Mouse (Mus musculus): ENCODE measurements around the gene Syne1. TPM values are rescaled to one million over a fixed set of nuclear protein-coding genes. Genes with fewer than 3 reads are reported as not detected.

Gene Syne1
- total RNA-seq, 2 experiments from 2014 or later, result 17.7 to 24.4 TPM

- DNase-seq, result no peak
Measured at GRCm38 (mm10) chr10:5437766-5438165, 113.5 kb downstream of the Syne1 start.

GRCm38 (mm10) chr10:5423984-5424383, 127.3 kb downstream of the Syne1 start:
- no peak for DNase-seq

- no peak for DNase-seq
Measured at GRCm38 (mm10) chr10:5415730-5416129, 135.6 kb downstream of the Syne1 start.

GRCm38 (mm10) chr10:5384131-5384776, 167.0 kb downstream of the Syne1 start:
- no peak for DNase-seq

GRCm38 (mm10) chr10:5381536-5381935, 169.7 kb downstream of the Syne1 start:
- no peak for DNase-seq

GRCm38 (mm10) chr10:5378969-5379368, 172.3 kb downstream of the Syne1 start:
- no peak for DNase-seq

GRCm38 (mm10) chr10:5369599-5369998, 181.7 kb downstream of the Syne1 start:
- DNase-seq, result no peak

GRCm38 (mm10) chr10:5368266-5368665, 183.0 kb downstream of the Syne1 start:
- no peak for DNase-seq

- no peak for DNase-seq
Measured at GRCm38 (mm10) chr10:5367465-5368011, 183.7 kb downstream of the Syne1 start.

- DNase-seq, result no peak
Measured at GRCm38 (mm10) chr10:5360560-5360959, 190.7 kb downstream of the Syne1 start.

- no peak for DNase-seq
Measured at GRCm38 (mm10) chr10:5356614-5357013, 194.7 kb downstream of the Syne1 start.

- DNase-seq, result no peak
Measured at GRCm38 (mm10) chr10:5353390-5353789, 197.9 kb downstream of the Syne1 start.

GRCm38 (mm10) chr10:5346911-5347310, 204.4 kb downstream of the Syne1 start:
- peak; percentile 28 for DNase-seq

GRCm38 (mm10) chr10:5343211-5343610, 208.1 kb downstream of the Syne1 start:
- DNase-seq, result no peak

GRCm38 (mm10) chr10:5336394-5336793, 214.9 kb downstream of the Syne1 start:
- no peak for DNase-seq

- DNase-seq, result no peak
Measured at GRCm38 (mm10) chr10:5332801-5333200, 218.5 kb downstream of the Syne1 start.

- no peak for DNase-seq
Measured at GRCm38 (mm10) chr10:5326716-5327115, 224.6 kb downstream of the Syne1 start.

- DNase-seq, result no peak
Measured at GRCm38 (mm10) chr10:5323741-5324395, 227.4 kb downstream of the Syne1 start.

GRCm38 (mm10) chr10:5322562-5322961, 228.7 kb downstream of the Syne1 start:
- no peak for DNase-seq

GRCm38 (mm10) chr10:5317602-5318001, 233.7 kb downstream of the Syne1 start:
- peak; percentile 88 for DNase-seq

- DNase-seq, result peak; percentile 43
Measured at GRCm38 (mm10) chr10:5312437-5312836, 238.8 kb downstream of the Syne1 start.

- DNase-seq, result no peak
Measured at GRCm38 (mm10) chr10:5309961-5310713, 241.1 kb downstream of the Syne1 start.

- DNase-seq, result no peak
Measured at GRCm38 (mm10) chr10:5309398-5309797, 241.9 kb downstream of the Syne1 start.

All from adrenal gland, postnatal 10 days (tissue).